Mouse (Mus musculus) small intestine, adult 2 months (tissue): ENCODE data around the gene Taldo1.

Experiments used
- CTCF ChIP-seq: fragments of 200-500 bp; IDR thresholded peaks from 2 replicates; pipeline ENCODE4 v1.5.1; 2012; ENCODE audit warnings: low read depth, mild to moderate bottlenecking, control low read depth, inconsistent platforms, low read length, moderate library complexity, mixed read lengths; ENCODE audit not compliant: insufficient replicate concordance, insufficient read length; ENCODE audit errors: extremely low read depth
- POLR2A ChIP-seq: fragments of 200-500 bp; IDR thresholded peaks from 2 replicates; pipeline ENCODE4 v1.6.1; 2012; ENCODE audit warnings: low read depth, mild to moderate bottlenecking, control low read depth, inconsistent platforms, low read length, moderate library complexity

- TF ChIP-seq CTCF (no peak), POLR2A (0 out of 2 replicates have a peak, but pooled peaks have one; percentile 9)
These were observed 30.5 kb upstream of the Taldo1 start for GRCm38 (mm10) chr7:141361510-141361909.
